In the genomic region with DNA sequence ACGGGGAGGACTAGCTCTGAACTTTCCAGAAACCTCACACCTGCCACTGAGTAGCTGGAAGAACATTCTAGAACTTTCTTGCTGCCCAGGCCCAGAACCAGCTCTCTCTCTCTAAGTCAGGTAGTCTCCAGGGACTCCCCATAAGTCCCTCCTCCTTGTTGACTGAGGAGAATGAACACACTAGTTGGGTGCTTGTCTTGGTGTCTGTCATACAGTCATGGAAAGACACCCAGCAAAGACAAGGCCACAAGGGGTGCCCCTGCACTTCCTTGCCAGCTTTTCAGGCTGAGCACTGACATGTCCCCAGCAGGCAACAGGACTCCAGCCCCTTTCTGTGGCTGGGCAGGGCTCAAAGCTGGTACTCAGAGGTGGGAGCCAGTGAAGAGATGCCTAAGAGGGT, we compare ENCODE assay signal across 17 mouse cellular contexts. TPM values are rescaled to one million over a fixed set of nuclear protein-coding genes. Genes with fewer than 3 reads are reported as not detected.
A peak's percentile ranks its signal among the peaks of the same experiment; 100 is the strongest.
DNase-seq lines count a peak whose midpoint lies in the region; ATAC-seq and TF ChIP-seq lines count a peak whose summit lies in the region.
"Had no signal": no experiment of that assay in that cellular context is flagged by ENCODE, and none has a peak within 500 bp of the region (broad histone marks: within the 10 kb centered on the region; RNA-seq: fewer than 3 reads in every experiment).

No protein-coding gene starts in this region.

- WGBS in forebrain, embryonic 13.5 days, result 96% methylated on average over 1 of the region's 1 CpGs
- 88% methylated on average over 1 of the region's 1 CpGs for WGBS in forebrain, embryonic 11.5 days
- WGBS in hindbrain, embryonic 13.5 days, result 88% methylated on average over 1 of the region's 1 CpGs
- 100% methylated on average over 1 of the region's 1 CpGs for WGBS in midbrain, embryonic 16.5 days

- no peak overlapping the region for H3K4me3 ChIP-seq in forebrain, embryonic 13.5 days
- no peak overlapping the region for H3K4me3 ChIP-seq in forebrain, embryonic 11.5 days (ENCODE audit: low read depth, low read length)
- no peak overlapping the region for H3K4me3 ChIP-seq in CH12.LX (replicated peaks in 1 of 3; ENCODE audit: low read depth in 2 of 3, low read length in 2 of 3, poor library complexity in 1 of 3)
- H3K4me3 ChIP-seq in hindbrain, embryonic 13.5 days, result no peak overlapping the region
- no peak overlapping the region for H3K4me3 ChIP-seq in midbrain, embryonic 16.5 days (ENCODE audit: low read depth, low read length)
- H3K4me3 ChIP-seq: embryonic facial prominence, embryonic 13.5 days; layer of hippocampus, adult 2 months had no signal

- TF ChIP-seq EP300 in CH12.LX (IDR thresholded peaks at IDR 0.05; ENCODE audit: low read length), result no peak

- in situ Hi-C loops in CH12.LX (cut with MboI; ENCODE audit: low pct_ligation_motif_present, low pct_unique_long_range_greater_than_20kb, low sequenced_read_pairs), result no loop called here

- no peak for TF ChIP-seq POLR2A in CH12.LX (IDR thresholded peaks at IDR 0.05; ENCODE audit: low read depth, low read length)

- no peaks in the 10 kb centered on the region for H3K36me3 ChIP-seq in forebrain, embryonic 13.5 days (ENCODE audit: poor library complexity, severe bottlenecking)
- H3K36me3 ChIP-seq in forebrain, embryonic 11.5 days (ENCODE audit: control insufficient read depth, insufficient read depth, low read length), result no peaks in the 10 kb centered on the region
- H3K36me3 ChIP-seq in CH12.LX (replicated peaks in 1 of 2; ENCODE audit: control insufficient read depth in 1 of 2, insufficient read depth in 1 of 2, low read length in 1 of 2), result no peaks in the 10 kb centered on the region
- H3K36me3 ChIP-seq in hindbrain, embryonic 13.5 days, result no peaks in the 10 kb centered on the region
- H3K36me3 ChIP-seq in midbrain, embryonic 16.5 days (ENCODE audit: control insufficient read depth, insufficient read depth, low read length), result no peaks in the 10 kb centered on the region
- H3K36me3 ChIP-seq: embryonic facial prominence, embryonic 13.5 days; G1E had no signal

- ATAC-seq in forebrain, embryonic 13.5 days, result no peak
- no peak for ATAC-seq in forebrain, embryonic 11.5 days (replicated peaks; ENCODE audit: low FRiP score)
- no peak for ATAC-seq in hindbrain, embryonic 13.5 days (ENCODE audit: low FRiP score)
- no peak for ATAC-seq in midbrain, embryonic 16.5 days
- ATAC-seq: inflammation-experienced regulatory T-cells, adult 6 months had no signal

- H3K9me3 ChIP-seq in forebrain, embryonic 13.5 days (replicated peaks), result no peaks in the 10 kb centered on the region
- no peaks in the 10 kb centered on the region for H3K9me3 ChIP-seq in forebrain, embryonic 11.5 days (ENCODE audit: control insufficient read depth, low read length)
- peaks cover 8% of the 10 kb centered on the region for H3K9me3 ChIP-seq in CH12.LX (replicated peaks; ENCODE audit: low read length)
- H3K9me3 ChIP-seq in hindbrain, embryonic 13.5 days, result no peaks in the 10 kb centered on the region
- no peaks in the 10 kb centered on the region for H3K9me3 ChIP-seq in midbrain, embryonic 16.5 days (replicated peaks; ENCODE audit: control insufficient read depth, low read length, poor library complexity, severe bottlenecking)
- H3K9me3 ChIP-seq: embryonic facial prominence, embryonic 13.5 days; G1E had no signal

- no peak for DNase-seq in forebrain, embryonic 11.5 days (ENCODE audit: low spot score)
- peak; percentile 40 for DNase-seq in CH12.LX (ENCODE audit: extremely low read depth)
- no peak for DNase-seq in kidney, postnatal 14 days
- DNase-seq in retina, embryonic 14.5 days (ENCODE audit: low spot score), result no peak
- DNase-seq: adrenal gland, postnatal 36 days; cerebellum, adult 9-10 months; heart, adult 18-20 months; lung, adult 18-20 months; right cerebral cortex, postnatal 25 days; thymus, postnatal 36 days had no signal

- no peak overlapping the region for H3K9ac ChIP-seq in forebrain, embryonic 13.5 days
- no peak overlapping the region for H3K9ac ChIP-seq in forebrain, embryonic 11.5 days (ENCODE audit: low read length)
- no peak overlapping the region for H3K9ac ChIP-seq in CH12.LX (ENCODE audit: insufficient read depth, low read depth)
- H3K9ac ChIP-seq in hindbrain, embryonic 13.5 days, result no peak overlapping the region
- peak overlapping the region; percentile 42; the same call in 1 of the 2 replicates for H3K9ac ChIP-seq in midbrain, embryonic 16.5 days (ENCODE audit: low read depth, low read length)
- H3K9ac ChIP-seq: embryonic facial prominence, embryonic 13.5 days had no signal

- H3K27ac ChIP-seq in forebrain, embryonic 13.5 days, result peak overlapping the region; percentile 68; the same call in 1 of the 2 replicates
- H3K27ac ChIP-seq in forebrain, embryonic 11.5 days (ENCODE audit: low read depth, low read length), result no peak overlapping the region
- H3K27ac ChIP-seq in CH12.LX (ENCODE audit: insufficient read depth, low read depth), result 0 out of 2 replicates have a peak overlapping the region, but pooled peaks have one; percentile 14
- peak overlapping the region; percentile 84 for H3K27ac ChIP-seq in hindbrain, embryonic 13.5 days
- H3K27ac ChIP-seq in midbrain, embryonic 16.5 days (ENCODE audit: low read length), result peak overlapping the region; percentile 82
- H3K27ac ChIP-seq: embryonic facial prominence, embryonic 13.5 days; layer of hippocampus, adult 2 months had no signal

- TF ChIP-seq CTCF in CH12.LX (conservative IDR thresholded peaks at IDR 0.05 in 1 of 2, IDR thresholded peaks at IDR 0.05 in 1 of 2; ENCODE audit: low read depth in 2 of 2, low read length in 2 of 2), result peak in 1 of 2 experiments; percentile 26; a peak in 1 of 4 replicates

- TF ChIP-seq RAD21 in CH12.LX (IDR thresholded peaks at IDR 0.05; ENCODE audit: low read depth, low read length), result peak; percentile 38

- H3K27me3 ChIP-seq in forebrain, embryonic 13.5 days, result no peaks in the 10 kb centered on the region
- no peaks in the 10 kb centered on the region for H3K27me3 ChIP-seq in forebrain, embryonic 11.5 days (ENCODE audit: control insufficient read depth, insufficient read depth, low read length)
- no peaks in the 10 kb centered on the region for H3K27me3 ChIP-seq in CH12.LX (replicated peaks)
- no peaks in the 10 kb centered on the region for H3K27me3 ChIP-seq in hindbrain, embryonic 13.5 days
- H3K27me3 ChIP-seq in midbrain, embryonic 16.5 days (ENCODE audit: control insufficient read depth, insufficient read depth, low read depth, low read length), result no peaks in the 10 kb centered on the region
- H3K27me3 ChIP-seq: embryonic facial prominence, embryonic 13.5 days had no signal

- H3K4me2 ChIP-seq in forebrain, embryonic 13.5 days, result no peak overlapping the region
- H3K4me2 ChIP-seq in forebrain, embryonic 11.5 days (ENCODE audit: low read depth, low read length, severe bottlenecking), result no peak overlapping the region
- no peak overlapping the region for H3K4me2 ChIP-seq in CH12.LX (ENCODE audit: insufficient read depth, low read depth, poor library complexity, severe bottlenecking)
- H3K4me2 ChIP-seq in hindbrain, embryonic 13.5 days, result no peak overlapping the region
- no peak overlapping the region for H3K4me2 ChIP-seq in midbrain, embryonic 16.5 days (ENCODE audit: low read length)
- H3K4me2 ChIP-seq: embryonic facial prominence, embryonic 13.5 days had no signal

- no peaks in the 10 kb centered on the region for H3K79me2 ChIP-seq in CH12.LX (replicated peaks; ENCODE audit: control insufficient read depth, extremely low read depth, insufficient read depth, poor library complexity, severe bottlenecking)

- dilution Hi-C loops in CH12.LX (cut with MboI; ENCODE audit: extremely low pct_ligation_motif_present, extremely low pct_unique_long_range_greater_than_20kb, low sequenced_read_pairs), result no loop called here

- H3K4me1 ChIP-seq in forebrain, embryonic 13.5 days, result peaks cover 69% of the 10 kb centered on the region
- peaks cover 13% of the 10 kb centered on the region for H3K4me1 ChIP-seq in forebrain, embryonic 11.5 days (replicated peaks; ENCODE audit: control insufficient read depth, insufficient read depth, low read length)
- H3K4me1 ChIP-seq in CH12.LX (ENCODE audit: control insufficient read depth in 1 of 2, insufficient read depth in 2 of 2), result peaks cover 49 to 68% of the 10 kb centered on the region in 2 experiments
- H3K4me1 ChIP-seq in hindbrain, embryonic 13.5 days (replicated peaks), result peaks cover 43% of the 10 kb centered on the region
- H3K4me1 ChIP-seq in midbrain, embryonic 16.5 days (ENCODE audit: control insufficient read depth, insufficient read depth, low read length), result peaks cover 20% of the 10 kb centered on the region

TF ChIP-seq in CH12.LX, 34 proteins besides CTCF, POLR2A, EP300 and RAD21 (continues in another document):
- 0 out of 2 replicates have a peak, but pooled peaks have one; percentile 15 for TF ChIP-seq ELF1 (IDR thresholded peaks at IDR 0.05; ENCODE audit: low read depth, low read length)
- no peak for TF ChIP-seq NRF1 (IDR thresholded peaks at IDR 0.05; ENCODE audit: low read depth, low read length)
- TF ChIP-seq BHLHE40 (IDR thresholded peaks at IDR 0.05; ENCODE audit: low read depth, low read length), result no peak
- TF ChIP-seq POLR2AphosphoS2 (IDR thresholded peaks at IDR 0.05; ENCODE audit: low read depth, low read length), result no peak
- TF ChIP-seq E2F4 (IDR thresholded peaks at IDR 0.05; ENCODE audit: insufficient replicate concordance, low read depth, low read length), result no peak
- TF ChIP-seq CHD2 (IDR thresholded peaks at IDR 0.05; ENCODE audit: low read length), result no peak
- no peak for TF ChIP-seq RCOR1 (conservative IDR thresholded peaks at IDR 0.05; ENCODE audit: low read depth, low read length)
- no peak for TF ChIP-seq USF2 (conservative IDR thresholded peaks at IDR 0.05; ENCODE audit: low read depth, low read length)
- TF ChIP-seq MAFK (IDR thresholded peaks at IDR 0.05; ENCODE audit: insufficient replicate concordance, low read length), result no peak
- TF ChIP-seq ETS1 (conservative IDR thresholded peaks at IDR 0.05; ENCODE audit: low read depth, low read length), result no peak
- TF ChIP-seq IRF4 (IDR thresholded peaks at IDR 0.05; ENCODE audit: low read depth, low read length), result peak; percentile 61
- TF ChIP-seq JUN (IDR thresholded peaks at IDR 0.05; ENCODE audit: insufficient read depth, low read depth, low read length), result no peak
- TF ChIP-seq MAZ (IDR thresholded peaks at IDR 0.05; ENCODE audit: low read depth, low read length), result no peak
- TF ChIP-seq MAX (IDR thresholded peaks at IDR 0.05; ENCODE audit: low read length), result peak; percentile 20; the same call in 1 of the 2 replicates
- TF ChIP-seq MXI1 (IDR thresholded peaks at IDR 0.05; ENCODE audit: low read depth, low read length), result no peak

RNA-seq across cellular contexts. Expression of a gene that starts 37.8 kb away (rescaled TPM):
- polyA plus RNA-seq in forebrain, embryonic 13.5 days (2015; fragmentation: Nextera tagmentation; extraction: Ambion mirVana), result 13.5 and 13.8 TPM in 2 replicates
- 15.6 and 16.7 TPM in 2 replicates for polyA plus RNA-seq in forebrain, embryonic 11.5 days (2014; fragmentation: Nextera tagmentation; extraction: Ambion mirVana)
- total RNA-seq in CH12.LX (2012; rRNA removed) (56.7 and 56.9 TPM in 2 replicates), CH12.LX (2014; rRNA removed) (16.0 and 17.1 TPM in 2 replicates)
- 27.7 and 36.7 TPM in 2 replicates for polyA plus RNA-seq in CH12.LX (2012; ENCODE audit: insufficient read length, low read depth)
- 20.1 and 23.4 TPM in 2 replicates for polyA plus RNA-seq in hindbrain, embryonic 13.5 days (2015; fragmentation: Nextera tagmentation; extraction: Ambion mirVana)
- 16.7 and 20.9 TPM in 2 replicates for polyA plus RNA-seq in midbrain, embryonic 16.5 days (2015; fragmentation: Nextera tagmentation; extraction: Ambion mirVana)
